Mouse (Mus musculus) brain, embryonic 14.5 days (tissue): ENCODE measurements around the gene Slco4c1.

Experiments
- CTCF ChIP-seq: fragments of 200-500 bp; IDR thresholded peaks from 2 replicates; pipeline ENCODE4 v1.5.1; 2012; ENCODE audit warnings: inconsistent platforms, mild to moderate bottlenecking, moderate library complexity, borderline replicate concordance; ENCODE audit not compliant: insufficient read depth, insufficient read length; ENCODE audit errors: extremely low read depth
- POLR2A ChIP-seq: fragments of 200-500 bp; IDR thresholded peaks from 2 replicates; pipeline ENCODE4 v1.6.1; 2012; ENCODE audit warnings: mild to moderate bottlenecking, inconsistent platforms, borderline replicate concordance; ENCODE audit not compliant: poor library complexity, insufficient read depth, insufficient read length, severe bottlenecking; ENCODE audit errors: extremely low read depth

GRCm38 (mm10) chr1:96878572-96878971 is 6.6 kb upstream of the Slco4c1 start:
- TF ChIP-seq POLR2A (no peak), CTCF (no peak)
